Mouse (Mus musculus) heart, embryonic 12.5 days (tissue): Measurements from ENCODE around the gene Misp. TPM values are rescaled to one million over a fixed set of nuclear protein-coding genes. Genes with fewer than 3 reads are reported as not detected.
A peak's percentile ranks its signal among the peaks of the same experiment; 100 is the strongest.

Experiments used
- ATAC-seq: fragments of 200-750 bp; cut with Nextera tagmentation; 2 replicates; pipeline ENCODE4 v1.8.0; 2017; ENCODE audit warnings: moderate TSS enrichment, moderate library complexity; ENCODE audit not compliant: insufficient number of reproducible peaks, low FRiP score
- H3K27ac ChIP-seq: fragments of 300-500 bp; sonication (generic); 2 replicates; pipeline ENCODE4 v1.5.1; 2016; ENCODE audit warnings: mild to moderate bottlenecking, moderate library complexity; ENCODE audit not compliant: poor library complexity, severe bottlenecking
- H3K27me3 ChIP-seq: fragments of 300-500 bp; sonication (generic); replicated peaks from 2 replicates; pipeline ENCODE4 v1.6.1; 2016; ENCODE audit warnings: mild to moderate bottlenecking, moderate library complexity
- H3K36me3 ChIP-seq: fragments of 300-500 bp; sonication (generic); 2 replicates; pipeline ENCODE4 v1.6.1; 2016; ENCODE audit warnings: mild to moderate bottlenecking, moderate library complexity
- H3K4me1 ChIP-seq: fragments of 300-500 bp; sonication (generic); replicated peaks from 2 replicates; pipeline ENCODE4 v1.6.1; 2016; ENCODE audit warnings: mild to moderate bottlenecking
- H3K4me2 ChIP-seq: fragments of 300-500 bp; sonication (generic); 2 replicates; pipeline ENCODE4 v1.6.1; 2016; ENCODE audit warnings: mild to moderate bottlenecking, moderate library complexity
- H3K4me3 ChIP-seq: fragments of 300-500 bp; sonication (generic); 2 replicates; pipeline ENCODE4 v1.5.1; 2016; ENCODE audit warnings: mild to moderate bottlenecking
- H3K9ac ChIP-seq: fragments of 300-500 bp; sonication (generic); 2 replicates; pipeline ENCODE4 v1.6.1; 2016; ENCODE audit warnings: mild to moderate bottlenecking, moderate library complexity
- H3K9me3 ChIP-seq: fragments of 300-500 bp; sonication (generic); replicated peaks from 2 replicates; pipeline ENCODE4 v1.6.1; 2016; ENCODE audit warnings: mild to moderate bottlenecking, moderate library complexity
- WGBS: fragments of 180-500 bp; shearing (Covaris S2); methylation state at CpG from one replicate; pipeline ENCODE4 v1.1.7; 2016; 5-methylcytosine and 5-hydroxymethylcytosine counted together
- polyA plus RNA-seq: library from polyadenylated mRNA; unstranded; fragments of >200 nt; fragmentation: Nextera tagmentation; extraction: Ambion mirVana; gene quantifications from 2 replicates; pipeline ENCODE4 v1.2.1, GENCODE M21; 2016

Gene Misp
- polyA plus RNA-seq, 1 experiment from 2014 or later = 0.40 TPM

DNA sequence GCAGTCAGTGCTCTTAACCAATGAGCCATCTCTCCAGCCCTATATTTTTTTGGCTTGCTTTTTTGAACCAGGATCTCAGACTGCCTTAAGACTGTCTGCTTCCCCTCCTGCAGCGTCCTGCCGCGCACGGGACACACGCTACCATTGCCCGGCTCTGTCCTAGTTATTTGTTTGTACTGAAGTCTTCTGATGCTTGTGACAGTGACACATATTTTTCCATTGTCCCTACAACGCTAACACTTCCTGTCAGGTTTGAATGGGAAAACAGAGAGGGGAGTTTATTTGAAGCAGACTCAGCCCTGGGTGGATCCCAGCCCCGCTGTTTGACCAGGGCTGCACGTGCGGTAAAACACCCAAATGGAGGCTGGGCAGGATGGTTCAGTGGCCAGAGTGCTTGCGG lies 12.1 kb upstream of the Misp start:
- Histone ChIP-seq H3K9me3 (no peaks in the 10 kb centered on the region), H3K36me3 (peaks cover 11% of the 10 kb centered on the region), H3K9ac (peak overlapping the region; percentile 55; the same call in 1 of the 2 replicates), H3K27me3 (no peaks in the 10 kb centered on the region), H3K4me2 (peak overlapping the region; percentile 53), H3K27ac (0 out of 2 replicates have a peak overlapping the region, but pooled peaks have one; percentile 83), H3K4me1 (peaks cover 33% of the 10 kb centered on the region), H3K4me3 (peak overlapping the region; percentile 24; the same call in 1 of the 2 replicates)
- 71% methylated on average over 11 of the region's 11 CpGs for WGBS
- ATAC-seq = no peak

DNA sequence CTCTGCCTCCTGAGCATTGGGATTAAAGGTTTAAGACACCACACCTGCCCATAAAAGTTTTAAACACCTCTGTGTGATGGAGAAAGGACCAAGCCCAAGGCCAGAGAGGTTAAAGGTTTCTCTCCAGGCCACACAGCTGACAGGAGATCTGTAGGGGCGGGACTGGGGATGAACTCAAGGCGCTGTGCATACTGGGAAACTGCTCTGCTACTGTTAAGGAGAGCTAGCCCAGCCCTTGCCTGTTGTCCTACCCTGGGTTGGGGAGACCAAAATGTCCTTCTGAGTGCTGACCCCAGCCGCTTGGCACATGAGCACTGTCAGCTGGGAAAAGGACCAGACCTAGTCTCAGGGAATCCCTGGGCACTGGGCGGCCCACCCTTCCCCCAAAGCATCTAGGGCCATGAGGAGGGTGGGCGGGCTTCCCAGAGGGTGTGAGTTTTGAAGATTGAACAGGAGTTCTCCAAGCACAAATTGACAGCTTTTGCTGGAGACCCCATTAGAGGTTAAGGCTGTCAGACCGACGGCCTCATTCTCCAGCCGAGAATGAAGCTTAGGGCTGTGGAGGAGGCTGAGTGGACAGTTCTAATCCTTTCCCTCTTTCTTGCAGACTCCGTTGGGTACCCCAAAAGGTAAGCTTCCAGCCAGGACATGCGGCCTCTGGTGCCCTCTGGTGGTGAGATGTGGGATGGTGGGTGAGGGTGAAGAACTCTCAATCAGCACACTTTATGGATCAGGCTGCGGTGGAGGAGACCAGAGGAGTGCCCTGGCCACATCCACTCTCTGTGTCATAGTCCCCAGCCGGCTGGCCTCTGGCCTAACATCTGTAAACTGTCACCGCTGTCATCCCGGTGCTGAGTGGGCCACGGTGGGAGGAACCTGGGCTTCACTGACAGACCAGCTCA lies 8.8 kb upstream of the Misp start:
- whole genome bisulfite sequencing = 27% methylated on average over 15 of the region's 15 CpGs
- H3K9ac ChIP-seq = no peak overlapping the region
- H3K27me3 ChIP-seq = no peaks in the 10 kb centered on the region
- ATAC-seq = peak; percentile 38; the same call in 1 of the 2 replicates
- no peak overlapping the region for H3K4me3 ChIP-seq
- H3K9me3 ChIP-seq = no peaks in the 10 kb centered on the region
- H3K36me3 ChIP-seq = peaks cover 27% of the 10 kb centered on the region
- peaks cover 8% of the 10 kb centered on the region; the same call in 1 of the 2 replicates for H3K4me1 ChIP-seq
- H3K4me2 ChIP-seq = no peak overlapping the region
- H3K27ac ChIP-seq = no peak overlapping the region

DNA sequence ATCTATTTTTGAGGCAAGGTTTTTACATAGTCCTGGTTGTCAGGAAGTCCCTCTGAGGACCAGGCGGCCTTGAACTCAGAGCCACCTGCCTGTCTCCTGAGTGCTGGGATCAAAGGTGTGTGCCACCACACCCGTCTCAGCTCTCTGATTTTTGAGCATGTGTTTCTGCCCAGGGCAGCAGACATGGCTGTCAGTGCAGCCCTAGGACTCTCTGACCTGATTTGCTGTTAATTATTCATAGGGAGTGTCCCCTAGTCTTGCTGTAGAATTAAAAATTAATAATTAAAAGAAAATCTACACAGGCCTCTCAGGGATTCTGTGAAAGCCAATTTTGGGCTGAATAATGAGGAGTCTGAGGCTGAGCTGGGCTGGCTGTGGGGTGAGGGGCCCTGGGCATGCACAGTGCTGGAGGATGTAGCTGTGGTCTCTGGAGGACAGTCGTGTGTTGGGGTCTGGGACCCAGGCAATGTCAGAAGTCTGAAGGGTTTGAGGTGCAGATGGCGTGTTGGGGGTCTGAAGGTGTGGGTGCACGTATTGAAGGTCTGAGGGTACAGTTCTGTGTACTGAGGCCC lies 6.4 kb upstream of the Misp start:
- Histone ChIP-seq H3K4me2 (no peak overlapping the region), H3K27me3 (no peaks in the 10 kb centered on the region), H3K4me1 (no peaks in the 10 kb centered on the region; the same call in 1 of the 2 replicates), H3K27ac (no peak overlapping the region), H3K9ac (no peak overlapping the region), H3K36me3 (peaks cover 42% of the 10 kb centered on the region), H3K4me3 (no peak overlapping the region), H3K9me3 (no peaks in the 10 kb centered on the region)
- no peak for ATAC-seq
- WGBS = 79% methylated on average over 5 of the region's 5 CpGs

DNA sequence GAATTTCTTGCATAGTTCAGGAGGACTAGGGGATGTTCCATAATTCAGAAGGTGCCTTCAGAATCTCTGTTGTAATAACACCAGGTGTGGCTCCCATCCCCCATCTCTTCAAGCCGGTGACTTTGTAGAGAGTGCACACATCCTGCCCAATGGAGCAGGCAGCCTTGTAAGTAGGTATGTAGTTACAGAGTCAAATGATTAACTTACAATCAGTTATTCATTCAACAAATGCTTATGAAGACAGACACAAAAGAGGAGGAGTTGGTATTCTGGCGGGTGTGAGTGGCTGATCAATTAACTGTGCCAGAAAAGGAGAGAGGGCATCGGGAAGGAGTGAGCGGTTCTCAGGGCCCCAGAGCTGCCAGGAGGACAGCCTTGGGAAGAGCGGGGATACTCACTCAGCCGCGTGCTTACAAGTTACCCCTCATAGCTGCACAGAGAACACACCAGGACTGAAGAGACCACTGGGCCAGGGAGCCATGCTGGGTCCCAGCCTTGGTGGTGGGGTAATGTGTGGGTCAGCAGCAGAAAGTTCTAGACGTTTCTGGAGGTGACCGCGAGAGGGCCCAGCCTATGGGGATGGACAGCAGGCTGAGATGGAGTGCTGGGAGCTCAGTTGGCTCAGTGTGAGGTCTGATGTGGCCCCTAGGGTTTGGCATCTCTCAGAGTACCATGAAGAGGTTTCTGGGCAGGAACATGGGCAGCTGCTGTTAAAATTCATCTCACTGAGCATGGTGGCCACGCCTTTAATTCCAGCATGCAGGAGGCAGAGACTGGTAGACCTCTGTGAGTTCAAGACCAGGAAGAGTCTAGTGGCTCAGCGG lies 4.9 kb upstream of the Misp start:
- WGBS = 86% methylated on average over 12 of the region's 12 CpGs
- Histone ChIP-seq H3K4me3 (no peak overlapping the region), H3K27ac (no peak overlapping the region), H3K27me3 (no peaks in the 10 kb centered on the region), H3K4me1 (no peaks in the 10 kb centered on the region; the same call in 1 of the 2 replicates), H3K36me3 (peaks cover 48% of the 10 kb centered on the region), H3K9me3 (no peaks in the 10 kb centered on the region), H3K9ac (no peak overlapping the region), H3K4me2 (no peak overlapping the region)
- no peak for ATAC-seq

DNA sequence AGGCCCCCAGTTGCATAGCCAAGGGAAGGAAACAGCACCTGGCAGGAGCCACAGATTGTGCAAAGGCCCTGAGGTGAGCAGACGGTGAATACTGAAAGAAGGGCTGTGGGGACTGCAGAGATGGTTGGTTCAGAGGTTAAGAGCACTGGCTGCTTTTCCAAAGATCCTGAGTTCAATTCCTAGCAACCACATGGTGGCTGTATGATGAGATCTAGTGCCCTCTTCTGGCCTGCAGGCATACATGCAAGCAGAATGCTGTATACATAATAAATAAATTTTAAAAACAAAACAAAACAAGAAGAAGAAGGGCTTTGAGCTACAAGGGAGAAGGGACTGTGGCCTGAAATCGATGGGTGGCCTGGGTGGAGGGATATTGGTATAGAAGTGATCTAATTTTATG lies 3.7 kb upstream of the Misp start:
- ATAC-seq = no peak
- WGBS = 74% methylated on average over 2 of the region's 2 CpGs
- H3K4me3 ChIP-seq = no peak overlapping the region
- H3K9me3 ChIP-seq = no peaks in the 10 kb centered on the region
- H3K27me3 ChIP-seq = no peaks in the 10 kb centered on the region
- no peak overlapping the region for H3K4me2 ChIP-seq
- no peak overlapping the region for H3K27ac ChIP-seq
- H3K9ac ChIP-seq = no peak overlapping the region
- H3K4me1 ChIP-seq = peaks cover 3% of the 10 kb centered on the region
- H3K36me3 ChIP-seq = peaks cover 47% of the 10 kb centered on the region

DNA sequence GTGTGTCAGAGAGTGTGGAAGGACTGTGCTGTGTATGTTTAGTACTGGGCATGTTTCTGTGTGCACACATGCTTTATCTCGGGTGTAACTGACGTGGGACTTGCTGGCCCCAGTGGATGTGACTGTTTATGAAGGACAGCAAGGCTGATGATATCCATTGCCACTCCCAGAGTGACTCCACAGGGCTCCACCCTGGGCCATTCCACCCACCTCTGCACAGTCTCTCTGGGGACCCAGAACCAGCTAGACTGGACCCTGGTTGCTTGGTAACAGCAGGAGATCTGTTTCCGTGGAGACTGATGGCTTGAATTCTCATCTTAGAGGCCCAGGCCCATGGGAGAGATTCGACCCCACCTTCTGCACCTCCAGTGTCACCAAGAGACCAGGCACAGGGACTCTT lies 2.6 kb upstream of the Misp start:
- 70% methylated on average over 4 of the region's 4 CpGs for WGBS
- ATAC-seq = no peak
- H3K4me2 ChIP-seq = no peak overlapping the region
- no peak overlapping the region for H3K4me3 ChIP-seq
- H3K9ac ChIP-seq = no peak overlapping the region
- no peaks in the 10 kb centered on the region for H3K9me3 ChIP-seq
- peaks cover 14% of the 10 kb centered on the region for H3K4me1 ChIP-seq
- no peak overlapping the region for H3K27ac ChIP-seq
- peaks cover 43% of the 10 kb centered on the region for H3K36me3 ChIP-seq
- H3K27me3 ChIP-seq = no peaks in the 10 kb centered on the region

DNA sequence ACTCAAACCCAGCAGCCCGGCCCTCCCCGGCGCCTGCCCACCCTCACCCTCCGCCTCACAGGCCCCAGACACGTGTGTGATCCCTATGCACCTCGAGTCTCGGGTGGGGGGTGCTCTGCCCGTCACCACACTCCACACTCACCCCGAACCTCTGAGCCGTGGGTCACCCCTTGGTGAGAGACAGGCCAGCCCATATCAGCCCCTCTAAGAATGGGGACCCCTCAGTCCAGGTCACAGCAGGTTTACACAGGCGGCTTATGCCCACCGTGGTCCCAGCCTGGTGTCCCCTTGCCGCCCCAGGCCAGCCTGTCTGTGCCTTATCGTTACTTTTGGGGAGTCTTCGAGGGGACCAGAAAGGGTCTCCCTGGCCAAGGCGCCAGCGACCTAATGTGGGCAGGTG lies 1.2 kb upstream of the Misp start:
- Histone ChIP-seq H3K36me3 (peaks cover 43% of the 10 kb centered on the region), H3K9me3 (no peaks in the 10 kb centered on the region), H3K9ac (no peak overlapping the region), H3K4me2 (no peak overlapping the region), H3K27ac (no peak overlapping the region), H3K27me3 (no peaks in the 10 kb centered on the region), H3K4me1 (peaks cover 25% of the 10 kb centered on the region), H3K4me3 (no peak overlapping the region)
- 88% methylated on average over 17 of the region's 17 CpGs for WGBS
- ATAC-seq = 0 out of 2 replicates have a peak, but pooled peaks have one; percentile 12

DNA sequence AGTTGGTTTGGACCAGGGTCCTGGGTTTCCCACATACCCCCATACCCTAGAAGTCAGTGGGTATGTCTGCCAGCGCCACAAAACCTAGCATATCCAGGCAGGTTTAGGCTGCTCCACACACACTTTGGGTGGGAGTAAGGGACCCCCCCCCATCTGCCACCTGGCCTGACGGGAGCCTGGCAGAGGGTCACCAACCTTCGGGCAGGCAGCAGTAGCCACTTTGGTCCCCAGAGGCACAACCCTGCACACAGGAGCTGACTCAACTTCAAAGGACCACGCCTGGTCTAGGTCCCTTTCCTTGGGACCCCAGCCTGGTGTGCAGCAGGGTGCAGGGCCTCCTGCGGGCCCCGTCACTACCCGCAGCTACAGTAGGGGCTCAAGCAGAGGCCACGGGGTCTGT lies 512 bp upstream of the Misp start:
- ATAC-seq = no peak
- Histone ChIP-seq H3K27me3 (no peaks in the 10 kb centered on the region), H3K4me3 (no peak overlapping the region), H3K36me3 (peaks cover 40% of the 10 kb centered on the region), H3K9ac (no peak overlapping the region), H3K27ac (no peak overlapping the region), H3K4me1 (peaks cover 27% of the 10 kb centered on the region), H3K4me2 (no peak overlapping the region), H3K9me3 (no peaks in the 10 kb centered on the region)
- 79% methylated on average over 8 of the region's 8 CpGs for WGBS

DNA sequence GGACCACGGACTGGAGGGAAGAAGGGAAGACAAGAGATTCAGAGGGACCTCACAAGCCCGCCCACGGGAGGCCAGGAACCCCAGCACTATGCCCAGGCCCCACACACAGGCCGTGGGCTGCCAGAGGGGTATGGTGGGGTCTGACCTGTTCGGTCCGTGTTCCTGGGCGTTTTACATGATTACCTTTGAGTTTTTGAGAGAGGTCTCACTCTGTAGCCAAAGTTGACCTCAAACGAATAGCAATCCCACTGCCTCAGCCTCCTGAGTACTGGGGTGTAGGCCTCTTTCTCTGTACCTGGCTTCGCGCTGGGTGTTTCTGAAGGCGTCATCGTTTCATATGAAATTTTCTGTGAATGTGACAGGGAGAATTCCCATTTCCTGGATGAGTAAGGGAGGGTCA lies 942 bp downstream of the Misp start:
- WGBS = 86% methylated on average over 12 of the region's 12 CpGs
- no peak for ATAC-seq
- Histone ChIP-seq H3K36me3 (peaks cover 29% of the 10 kb centered on the region), H3K27me3 (no peaks in the 10 kb centered on the region; the same call in 1 of the 2 replicates), H3K9ac (no peak overlapping the region), H3K27ac (no peak overlapping the region), H3K4me2 (no peak overlapping the region), H3K4me1 (peaks cover 27% of the 10 kb centered on the region), H3K9me3 (no peaks in the 10 kb centered on the region), H3K4me3 (no peak overlapping the region)

DNA sequence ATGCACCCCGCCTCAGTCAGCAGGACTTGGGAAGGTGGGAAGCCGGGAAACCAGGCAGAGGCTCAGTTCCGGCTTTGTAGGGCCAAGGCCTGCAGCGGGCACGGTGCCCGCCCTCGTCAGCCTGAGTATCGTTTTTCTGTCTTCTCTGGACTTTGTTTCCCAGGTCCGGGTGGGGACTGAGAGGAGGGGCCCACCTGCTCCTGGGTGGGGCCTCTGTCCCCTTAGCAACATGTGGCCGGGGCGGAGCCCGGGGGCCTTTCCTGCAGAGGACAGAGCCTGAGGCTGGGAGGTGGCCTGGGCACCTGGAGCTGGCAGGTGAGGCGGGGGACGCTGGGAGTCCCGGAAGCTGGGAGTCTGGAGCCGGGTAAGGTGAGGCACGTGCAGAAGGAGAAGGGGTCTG lies 1.6 kb downstream of the Misp start:
- Histone ChIP-seq H3K4me2 (no peak overlapping the region), H3K9ac (0 out of 2 replicates have a peak overlapping the region, but pooled peaks have one; percentile 24), H3K4me1 (peaks cover 27% of the 10 kb centered on the region), H3K9me3 (no peaks in the 10 kb centered on the region), H3K27me3 (no peaks in the 10 kb centered on the region; the same call in 1 of the 2 replicates), H3K27ac (no peak overlapping the region), H3K4me3 (no peak overlapping the region), H3K36me3 (peaks cover 26% of the 10 kb centered on the region)
- no peak for ATAC-seq
- 47% methylated on average over 16 of the region's 17 CpGs for WGBS

DNA sequence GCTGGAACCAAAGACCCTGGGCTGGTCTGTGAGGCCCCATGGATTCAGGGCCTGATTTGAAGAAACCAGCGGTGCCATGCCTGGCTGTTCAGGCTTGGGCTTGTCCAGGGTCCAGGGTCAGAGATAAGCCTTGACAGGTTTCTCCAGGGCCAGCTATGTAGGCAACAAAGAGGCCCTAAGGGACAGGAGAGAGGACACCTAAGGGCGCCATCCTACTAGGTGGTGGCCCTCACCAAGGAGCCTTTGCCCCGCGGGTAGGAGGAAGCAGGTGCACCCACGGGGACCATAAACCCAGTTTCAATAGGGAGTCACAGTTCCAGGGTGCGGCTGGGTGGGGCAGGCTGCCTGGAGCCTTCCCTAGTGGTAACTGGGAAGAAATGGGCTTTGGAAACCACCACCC lies 2.2 kb downstream of the Misp start:
- H3K9ac ChIP-seq = no peak overlapping the region
- no peak overlapping the region for H3K27ac ChIP-seq
- WGBS = 65% methylated on average over 6 of the region's 6 CpGs
- H3K4me2 ChIP-seq = no peak overlapping the region
- H3K4me1 ChIP-seq = peaks cover 27% of the 10 kb centered on the region
- H3K9me3 ChIP-seq = no peaks in the 10 kb centered on the region
- no peak overlapping the region for H3K4me3 ChIP-seq
- H3K27me3 ChIP-seq = no peaks in the 10 kb centered on the region; the same call in 1 of the 2 replicates
- H3K36me3 ChIP-seq = peaks cover 25% of the 10 kb centered on the region
- ATAC-seq = no peak
